Mouse (Mus musculus): ENCODE results near the gene Adgrl3.
"Not testable (repeated sequence)": the region's sequence is repeated elsewhere in the genome, so short reads cannot be mapped to it uniquely, and the experiment has no call there.

Adgrl3 gene

DNA sequence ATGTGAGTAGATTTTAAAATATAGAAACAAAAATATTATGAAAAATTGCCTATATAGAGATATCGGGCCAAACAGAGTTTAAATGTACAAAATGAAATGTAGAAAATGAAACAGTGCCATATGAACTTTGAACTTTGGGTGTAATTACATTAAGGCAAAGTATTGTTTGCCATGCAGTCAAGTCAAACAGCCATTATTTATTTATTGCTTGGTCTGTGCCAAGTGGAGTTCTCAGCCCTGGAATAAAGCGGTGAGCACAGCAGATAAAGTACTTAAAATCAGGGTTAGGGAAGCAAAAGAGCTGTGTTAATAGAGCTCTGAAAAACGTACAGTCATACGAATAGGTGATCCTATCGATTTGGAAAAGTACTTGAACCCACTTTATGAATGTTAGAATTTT is 407.5 kb downstream of the Adgrl3 start:
- no peak for DNase-seq

DNA sequence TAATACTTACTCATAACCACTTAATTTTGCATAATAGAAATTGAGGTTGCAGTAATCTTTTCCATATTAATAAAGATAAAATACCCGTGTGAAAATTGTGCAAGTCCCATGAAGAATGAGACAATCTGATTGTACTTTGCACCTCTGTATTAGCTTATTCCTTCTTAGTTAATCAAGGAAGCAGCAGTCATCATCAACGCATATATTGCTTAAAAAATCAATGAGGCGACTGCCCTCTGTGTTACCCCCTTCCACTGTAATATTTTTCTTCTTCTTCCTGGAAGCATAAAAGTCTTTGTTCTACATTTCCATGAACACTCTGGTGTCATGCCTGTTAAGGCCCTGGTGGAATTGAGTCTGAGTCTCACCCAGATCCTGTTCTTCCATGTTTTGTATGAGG is 416.4 kb downstream of the Adgrl3 start:
- no peak for DNase-seq

DNA sequence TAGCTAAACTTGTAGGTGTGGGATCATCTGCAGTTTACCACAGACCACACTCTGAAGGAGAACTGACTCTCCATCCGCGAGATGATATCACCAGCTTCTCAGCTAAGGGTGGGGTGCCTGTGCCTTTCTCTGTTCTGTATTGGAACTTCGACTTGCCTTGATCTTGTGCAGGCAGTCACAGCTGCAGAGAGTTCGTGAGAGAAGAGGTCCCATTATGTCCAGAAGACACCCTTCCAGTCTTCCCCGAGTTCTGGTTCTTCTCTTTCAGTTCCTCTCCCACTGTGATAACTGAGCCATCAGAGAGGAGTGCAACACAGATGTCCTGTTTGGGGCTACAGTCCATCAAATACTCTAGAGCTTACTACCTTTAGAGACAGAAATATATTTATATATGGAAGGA is 422.2 kb downstream of the Adgrl3 start:
- no peak for DNase-seq

DNA sequence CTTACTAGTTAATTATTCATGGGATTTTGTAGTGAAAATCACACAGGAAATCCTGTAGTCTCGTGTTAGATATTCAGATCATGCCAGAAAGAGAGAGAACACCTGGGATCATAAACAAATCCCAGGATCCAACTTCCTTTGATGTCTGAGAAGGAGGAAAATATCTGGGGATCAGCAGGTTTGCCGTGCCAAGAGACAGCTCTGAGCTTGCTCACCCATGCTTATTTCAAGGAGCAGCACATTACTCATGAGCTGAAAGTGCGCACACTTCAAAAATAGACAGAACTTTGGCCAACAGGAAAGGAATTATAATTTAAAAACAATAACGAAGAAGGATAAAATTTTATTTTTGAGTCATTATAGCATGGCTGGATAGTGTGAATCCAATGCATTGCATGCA is 446.0 kb downstream of the Adgrl3 start:
- DNase-seq: no peak

- peak in 1 of 2 experiments; percentile 4 for DNase-seq
These were observed 454.7 kb downstream of the Adgrl3 start for GRCm38 (mm10) chr5:81474681-81475080.

- DNase-seq: no peak
These were observed 455.5 kb downstream of the Adgrl3 start for GRCm38 (mm10) chr5:81475406-81475805.

GRCm38 (mm10) chr5:81475971-81476606 is 456.2 kb downstream of the Adgrl3 start:
- DNase-seq: no peak

- DNase-seq: no peak
These were observed 461.0 kb downstream of the Adgrl3 start for GRCm38 (mm10) chr5:81480911-81481310.

DNA sequence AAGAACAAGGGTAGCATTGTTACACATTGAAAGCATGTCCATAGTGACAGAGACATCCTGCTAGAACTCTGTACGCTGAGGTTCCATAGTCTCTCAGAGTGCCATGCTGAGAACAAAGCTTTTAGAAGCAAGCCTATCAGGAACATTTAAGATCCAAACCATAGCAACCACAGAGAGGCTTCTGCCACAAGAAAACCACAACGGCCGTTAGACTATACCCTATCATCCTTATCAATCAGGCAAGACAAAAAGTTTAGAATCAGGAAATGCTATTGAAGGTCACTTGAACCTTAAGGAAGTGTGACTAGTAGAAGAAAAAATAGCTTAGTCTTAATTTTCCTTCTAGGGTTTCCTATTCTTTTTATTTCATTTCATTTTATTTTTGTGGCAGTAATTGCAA is 464.0 kb downstream of the Adgrl3 start:
- DNase-seq: no peak

- no peak for DNase-seq
These were observed 481.1 kb downstream of the Adgrl3 start for GRCm38 (mm10) chr5:81501076-81501475.

GRCm38 (mm10) chr5:81518720-81519496 is 499.0 kb downstream of the Adgrl3 start:
- no peak for DNase-seq

- DNase-seq: peak; percentile 82 to 85
These were observed 499.8 kb downstream of the Adgrl3 start for GRCm38 (mm10) chr5:81519497-81520382.

DNA sequence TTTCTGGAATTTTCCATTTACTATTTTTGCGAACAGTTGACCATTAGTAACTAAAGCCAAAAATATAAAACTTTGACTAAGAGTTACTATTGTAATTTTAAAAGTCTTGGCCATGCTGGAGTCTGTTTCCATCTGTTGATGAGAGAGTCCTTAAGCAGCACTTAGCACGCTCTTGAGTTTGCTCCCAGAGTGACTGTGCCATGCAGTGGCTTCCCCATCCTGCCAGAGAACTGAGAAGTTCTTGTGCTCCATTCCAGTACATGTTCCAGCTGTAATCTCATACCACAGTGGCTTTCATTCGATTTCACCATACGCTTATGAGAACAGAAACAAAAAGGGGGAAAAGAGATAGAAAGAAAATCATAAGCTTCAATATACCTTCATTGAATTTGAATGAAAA is 502.8 kb downstream of the Adgrl3 start:
- no peak for DNase-seq

GRCm38 (mm10) chr5:81524532-81524961 is 504.6 kb downstream of the Adgrl3 start:
- peak in 1 of 2 experiments; percentile 13 for DNase-seq

DNA sequence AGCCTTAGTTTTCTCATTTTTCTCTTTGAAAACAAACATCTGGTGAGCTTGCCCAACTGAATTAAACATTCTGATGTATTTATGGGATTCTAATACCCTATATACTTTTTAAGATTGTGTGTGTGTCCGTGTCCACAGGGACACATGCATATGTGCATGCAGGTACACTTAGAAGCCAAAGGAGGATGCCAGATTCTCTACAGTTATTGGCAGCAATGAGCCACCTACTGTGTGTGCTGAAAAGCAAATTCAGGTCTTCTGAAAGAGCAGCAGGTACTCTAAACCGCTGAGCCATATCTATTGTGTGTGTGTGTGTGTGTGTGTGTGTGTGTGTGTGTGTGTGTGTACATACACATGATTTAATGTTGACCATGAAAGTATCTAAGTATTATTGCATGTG is 505.4 kb downstream of the Adgrl3 start:
- DNase-seq: peak; percentile 52 to 61

- no peak for DNase-seq
These were observed 511.7 kb downstream of the Adgrl3 start for GRCm38 (mm10) chr5:81531639-81532038.

GRCm38 (mm10) chr5:81550211-81550610 is 530.3 kb downstream of the Adgrl3 start:
- DNase-seq: no peak

DNA sequence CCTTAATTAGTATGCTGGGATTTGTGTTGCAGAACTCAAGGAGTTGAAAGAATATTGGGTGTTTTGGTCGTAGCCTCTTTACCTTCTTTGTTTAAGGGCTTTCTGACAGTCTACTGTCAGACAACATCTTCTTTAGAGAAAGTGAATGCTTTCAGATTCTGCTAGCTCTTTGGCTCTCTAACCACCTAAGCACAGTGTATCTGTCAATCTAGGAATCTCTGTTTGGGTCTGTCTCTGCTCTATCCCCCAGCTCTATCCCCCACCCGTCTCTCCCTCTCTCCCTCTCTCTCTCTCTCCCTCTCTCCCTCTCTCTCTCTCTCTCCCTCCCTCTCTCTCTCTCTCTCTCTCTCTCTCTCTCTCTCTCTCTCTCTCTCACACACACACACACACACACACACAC is 535.2 kb downstream of the Adgrl3 start:
- DNase-seq: not testable (repeated sequence)

DNA sequence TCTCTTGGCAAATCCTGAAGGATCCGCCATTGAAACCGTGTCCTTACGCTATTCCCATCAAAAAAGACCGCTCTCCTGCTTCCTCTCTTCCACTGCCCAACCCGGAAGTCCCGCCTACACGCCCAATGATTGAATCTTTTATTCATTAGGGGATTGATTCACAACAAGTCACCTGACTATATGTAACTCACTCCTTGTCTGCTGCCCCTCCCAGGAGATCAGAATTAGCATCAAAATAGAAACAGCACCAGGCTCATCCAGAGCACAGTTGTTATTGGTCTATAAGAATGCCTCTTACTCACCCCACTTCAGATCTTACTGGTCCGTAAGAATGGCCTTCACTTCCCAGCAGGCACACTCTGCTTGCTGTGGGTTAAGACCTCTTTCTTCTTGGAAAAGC is 536.1 kb downstream of the Adgrl3 start:
- DNase-seq: no peak

GRCm38 (mm10) chr5:81558965-81559364 is 539.0 kb downstream of the Adgrl3 start:
- no peak for DNase-seq

DNA sequence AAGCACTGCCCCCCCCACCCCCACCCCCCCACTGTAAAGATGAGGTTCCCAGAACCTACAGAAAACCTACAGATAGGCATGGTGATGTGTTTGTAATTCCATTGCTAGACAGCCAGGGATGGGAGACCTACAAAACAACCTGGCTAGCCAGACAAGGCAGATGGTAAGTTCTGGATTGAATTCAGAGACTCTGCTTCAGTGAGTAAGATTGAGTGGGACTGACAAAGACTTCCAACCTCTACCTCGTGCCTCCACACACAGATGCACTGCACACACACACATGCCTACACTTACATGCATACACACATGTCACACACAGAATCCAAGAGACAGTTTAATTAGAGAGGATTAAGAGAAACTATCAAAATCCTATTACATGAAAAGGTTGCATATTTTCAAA is 544.4 kb downstream of the Adgrl3 start:
- DNase-seq: peak; percentile 72 to 82

DNA sequence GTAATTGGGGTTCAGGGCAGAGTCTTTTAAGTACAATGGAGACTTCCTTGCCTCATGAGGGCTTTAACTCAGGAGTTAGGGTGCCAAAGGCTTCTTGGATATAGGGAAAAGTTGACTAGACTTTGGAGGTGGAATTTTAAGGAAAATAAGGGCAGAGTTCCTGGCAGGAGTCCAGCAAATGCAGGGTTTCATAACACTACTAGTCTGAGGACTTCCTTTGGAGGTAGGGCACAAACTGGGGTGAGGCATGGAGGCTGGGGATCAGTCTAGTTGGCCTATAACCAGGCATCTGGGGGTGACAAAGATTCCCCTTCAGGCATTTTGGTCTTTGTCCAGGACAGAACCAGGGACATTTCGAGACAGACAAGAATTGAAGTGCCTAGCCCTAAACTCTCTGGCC is 546.6 kb downstream of the Adgrl3 start:
- DNase-seq: no peak

DNA sequence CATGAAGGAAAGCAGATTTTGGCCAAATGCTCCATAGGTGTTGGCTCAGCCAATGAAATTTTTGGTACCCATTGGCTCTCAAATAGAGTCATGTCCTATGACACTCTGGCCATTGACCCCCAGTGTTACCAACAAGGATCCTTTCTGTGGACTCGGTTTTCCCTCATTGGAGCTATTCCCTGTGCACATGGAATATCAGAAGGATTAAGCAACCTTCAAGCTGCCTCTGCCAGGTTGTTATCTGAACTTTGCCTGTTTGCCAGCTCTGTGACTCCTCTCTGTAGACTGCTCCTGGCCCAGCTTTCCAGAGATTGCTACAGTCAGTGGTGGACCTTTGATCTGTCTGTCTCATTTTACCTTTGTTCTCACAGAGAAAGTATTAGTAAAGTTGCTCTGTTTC is 548.8 kb downstream of the Adgrl3 start:
- DNase-seq: peak; percentile 55 to 61

Measured in cerebellum, postnatal 10 days (tissue).